Mouse (Mus musculus) heart, adult 2 months (tissue): Measurements from ENCODE around the gene Fam71e1.

Experiments
- CTCF ChIP-seq: fragments of 200-600 bp; IDR thresholded peaks from 2 replicates; pipeline ENCODE4 v1.8.1; 2022; ENCODE audit warnings: antibody characterized with exemption, mild to moderate bottlenecking, moderate library complexity
- EP300 ChIP-seq: fragments of 200-500 bp; IDR thresholded peaks from 2 replicates; pipeline ENCODE4 v1.6.1; 2011; ENCODE audit warnings: low read depth, low read length, control low read depth; ENCODE audit not compliant: insufficient read depth
- POLR2A ChIP-seq: fragments of 200-500 bp; IDR thresholded peaks from 2 replicates; pipeline ENCODE4 v1.6.1; 2011; ENCODE audit warnings: mild to moderate bottlenecking, low read depth, low read length, control low read depth; ENCODE audit not compliant: insufficient read depth

DNA sequence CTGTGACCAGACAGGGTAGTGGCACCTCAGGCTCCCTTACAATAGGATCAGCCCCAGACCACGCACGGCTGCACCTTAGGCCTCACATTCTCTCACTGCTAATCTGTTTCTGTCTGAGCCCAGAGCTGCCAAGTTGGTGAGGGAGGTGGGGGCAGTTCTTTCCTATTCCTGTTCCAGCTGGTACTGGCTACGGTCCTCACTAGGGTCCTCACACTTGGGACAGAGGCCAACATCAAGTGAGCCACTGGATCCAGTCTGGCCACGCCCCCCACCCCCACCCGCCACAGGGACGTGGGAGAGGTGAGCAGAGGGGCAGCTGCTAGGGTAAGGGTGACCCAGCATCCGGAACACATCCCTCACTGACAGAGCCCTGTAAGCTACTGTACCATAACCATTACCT is 40.6 kb downstream of the Fam71e1 start:
- TF ChIP-seq CTCF (no peak), POLR2A (no peak), EP300 (no peak)
